Mouse (Mus musculus) CH12.LX (cell line): ENCODE results near the gene Pld3. TPM values are rescaled to one million over a fixed set of nuclear protein-coding genes. Genes with fewer than 3 reads are reported as not detected.

Source experiments
- DNase-seq: peaks from one replicate; pipeline ENCODE4 v3.0.0-alpha.2; 2013; ENCODE audit errors: extremely low read depth
- H3K27ac ChIP-seq: 2 replicates; pipeline ENCODE4 v1.5.1; 2012; ENCODE audit warnings: low read depth, mild to moderate bottlenecking, control low read depth, moderate library complexity; ENCODE audit not compliant: insufficient read depth
- H3K27me3 ChIP-seq: replicated peaks from 2 replicates; pipeline ENCODE3; 2012; ENCODE audit warnings: inconsistent platforms
- H3K36me3 ChIP-seq, 2 experiments: replicated peaks in 1 of 2; 2 replicates each; pipeline versions ENCODE3 to v1.6.1; 2012; ENCODE audit warnings: inconsistent platforms in 1 of 2, low read length in 1 of 2, mild to moderate bottlenecking in 1 of 2, mixed read lengths in 1 of 2, moderate library complexity in 1 of 2; ENCODE audit not compliant: control insufficient read depth in 1 of 2, insufficient read depth in 1 of 2
- H3K4me1 ChIP-seq, 2 experiments: 2 replicates each; pipeline ENCODE4 v1.6.1; 2012; ENCODE audit warnings: inconsistent platforms in 1 of 2, moderate library complexity in 1 of 2; ENCODE audit not compliant: insufficient read depth in 2 of 2, control insufficient read depth in 1 of 2
- H3K4me2 ChIP-seq: 2 replicates; pipeline ENCODE4 v1.6.1; 2012; ENCODE audit warnings: low read depth, mild to moderate bottlenecking, control low read depth; ENCODE audit not compliant: poor library complexity, insufficient read depth, severe bottlenecking
- H3K4me3 ChIP-seq, 3 experiments: fragments of 150-350 bp in 1 of 3; sonication (generic) in 1 of 3; replicated peaks in 1 of 3; 2 replicates each; pipeline versions ENCODE3 to v1.5.1; 2011 to 2012; ENCODE audit warnings: low read depth in 2 of 3, low read length in 2 of 3, mild to moderate bottlenecking in 2 of 3, moderate library complexity in 2 of 3, control low read depth in 1 of 3, improper control_type of control experiment in 1 of 3, inconsistent platforms in 1 of 3, mixed read lengths in 1 of 3; ENCODE audit not compliant: poor library complexity in 1 of 3
- H3K79me2 ChIP-seq: replicated peaks from 2 replicates; pipeline ENCODE4 v1.6.1; 2012; ENCODE audit warnings: mild to moderate bottlenecking, moderate library complexity; ENCODE audit not compliant: control insufficient read depth, poor library complexity, insufficient read depth, severe bottlenecking; ENCODE audit errors: extremely low read depth
- H3K9ac ChIP-seq: 2 replicates; pipeline ENCODE4 v1.6.1; 2012; ENCODE audit warnings: low read depth, mild to moderate bottlenecking, control low read depth, moderate library complexity; ENCODE audit not compliant: insufficient read depth
- H3K9me3 ChIP-seq: replicated peaks from 2 replicates; pipeline ENCODE3; 2012; ENCODE audit warnings: low read length, inconsistent platforms, mixed read lengths
- BHLHE40 ChIP-seq: IDR thresholded peaks from 2 replicates; pipeline ENCODE4 v1.6.1; 2011; ENCODE audit warnings: mild to moderate bottlenecking, low read depth, low read length, improper control_type of control experiment
- CHD1 ChIP-seq: IDR thresholded peaks from 2 replicates; pipeline ENCODE4 v1.6.1; 2012; ENCODE audit warnings: low read depth, low read length, improper control_type of control experiment, inconsistent platforms
- CHD2 ChIP-seq: IDR thresholded peaks from 2 replicates; pipeline ENCODE4 v1.6.1; 2011; ENCODE audit warnings: low read length, improper control_type of control experiment
- CTCF ChIP-seq, 2 experiments: IDR thresholded peaks in 1 of 2; conservative IDR thresholded peaks in 1 of 2; 2 replicates each; pipeline ENCODE4 v1.5.1; 2011 to 2012; ENCODE audit warnings: low read depth in 2 of 2, low read length in 2 of 2, improper control_type of control experiment in 1 of 2, inconsistent platforms in 1 of 2, mild to moderate bottlenecking in 1 of 2, moderate library complexity in 1 of 2
- EP300 ChIP-seq: IDR thresholded peaks from 2 replicates; pipeline ENCODE4 v1.6.1; 2011; ENCODE audit warnings: low read length, improper control_type of control experiment
- ETS1 ChIP-seq: conservative IDR thresholded peaks from 2 replicates; pipeline ENCODE4 v1.6.1; 2012; ENCODE audit warnings: low read depth, mild to moderate bottlenecking, inconsistent platforms, low read length, improper control_type of control experiment, moderate library complexity
- GABPA ChIP-seq: IDR thresholded peaks from 2 replicates; pipeline ENCODE4 v1.6.1; 2012; ENCODE audit warnings: low read depth, low read length, improper control_type of control experiment, inconsistent platforms; ENCODE audit not compliant: insufficient replicate concordance
- IRF4 ChIP-seq: IDR thresholded peaks from 2 replicates; pipeline ENCODE4 v1.6.1; 2014; ENCODE audit warnings: low read depth, mild to moderate bottlenecking, inconsistent platforms, low read length, improper control_type of control experiment
- JUN ChIP-seq: IDR thresholded peaks from 2 replicates; pipeline ENCODE4 v1.6.1; 2011; ENCODE audit warnings: low read depth, mild to moderate bottlenecking, low read length, improper control_type of control experiment, moderate library complexity; ENCODE audit not compliant: insufficient read depth
- JUND ChIP-seq: conservative IDR thresholded peaks from 2 replicates; pipeline ENCODE4 v1.6.1; 2011; ENCODE audit warnings: low read depth, low read length, improper control_type of control experiment
- MAFK ChIP-seq: IDR thresholded peaks from 2 replicates; pipeline ENCODE4 v1.6.1; 2011; ENCODE audit warnings: low read length, improper control_type of control experiment; ENCODE audit not compliant: insufficient replicate concordance
- MAX ChIP-seq: IDR thresholded peaks from 2 replicates; pipeline ENCODE4 v1.6.1; 2011; ENCODE audit warnings: low read length, improper control_type of control experiment
- MAZ ChIP-seq: IDR thresholded peaks from 2 replicates; pipeline ENCODE4 v1.6.1; 2012; ENCODE audit warnings: low read depth, mild to moderate bottlenecking, inconsistent platforms, low read length, improper control_type of control experiment, moderate library complexity
- MEF2A ChIP-seq: IDR thresholded peaks from 2 replicates; pipeline ENCODE4 v1.6.1; 2014; ENCODE audit warnings: low read depth, mild to moderate bottlenecking, inconsistent platforms, low read length, improper control_type of control experiment, borderline replicate concordance
- MXI1 ChIP-seq: IDR thresholded peaks from 2 replicates; pipeline ENCODE4 v1.6.1; 2011; ENCODE audit warnings: mild to moderate bottlenecking, low read depth, low read length, improper control_type of control experiment
- MYC ChIP-seq: IDR thresholded peaks from 2 replicates; pipeline ENCODE4 v1.6.1; 2011; ENCODE audit warnings: low read depth, mild to moderate bottlenecking, improper control_type of control experiment, low read length
- PAX5 ChIP-seq: IDR thresholded peaks from 2 replicates; pipeline ENCODE4 v1.6.1; 2012; ENCODE audit warnings: low read length, inconsistent platforms, mixed read lengths
- POLR2AphosphoS2 ChIP-seq: IDR thresholded peaks from 2 replicates; pipeline ENCODE4 v1.6.1; 2011; ENCODE audit warnings: low read depth, low read length, improper control_type of control experiment
- RCOR1 ChIP-seq: conservative IDR thresholded peaks from 2 replicates; pipeline ENCODE4 v1.6.1; 2012; ENCODE audit warnings: low read depth, mild to moderate bottlenecking, inconsistent platforms, low read length, improper control_type of control experiment
- SIN3A ChIP-seq: IDR thresholded peaks from 2 replicates; pipeline ENCODE4 v1.6.1; 2012; ENCODE audit warnings: low read length, improper control_type of control experiment, inconsistent platforms
- TBP ChIP-seq: conservative IDR thresholded peaks from 2 replicates; pipeline ENCODE4 v1.6.1; 2011; ENCODE audit warnings: low read depth, low read length, improper control_type of control experiment
- TCF12 ChIP-seq: IDR thresholded peaks from 2 replicates; pipeline ENCODE4 v1.6.1; 2014; ENCODE audit warnings: low read depth, mild to moderate bottlenecking, inconsistent platforms, low read length, improper control_type of control experiment
- UBTF ChIP-seq: IDR thresholded peaks from 2 replicates; pipeline ENCODE4 v1.6.1; 2012; ENCODE audit warnings: low read depth, mild to moderate bottlenecking, inconsistent platforms, low read length, improper control_type of control experiment, moderate library complexity
- USF1 ChIP-seq: IDR thresholded peaks from 2 replicates; pipeline ENCODE4 v1.6.1; 2014; ENCODE audit warnings: low read depth, mild to moderate bottlenecking, inconsistent platforms, low read length, improper control_type of control experiment
- ZC3H11A ChIP-seq: IDR thresholded peaks from 2 replicates; pipeline ENCODE4 v1.6.1; 2012; ENCODE audit warnings: low read depth, mild to moderate bottlenecking, inconsistent platforms, low read length, improper control_type of control experiment
- ZKSCAN1 ChIP-seq: IDR thresholded peaks from 2 replicates; pipeline ENCODE4 v1.6.1; 2012; ENCODE audit warnings: low read depth, inconsistent platforms, low read length, improper control_type of control experiment, borderline replicate concordance
- ZMIZ1 ChIP-seq: IDR thresholded peaks from 2 replicates; pipeline ENCODE4 v1.6.1; 2012; ENCODE audit warnings: low read depth, mild to moderate bottlenecking, inconsistent platforms, low read length, improper control_type of control experiment
- ZNF384 ChIP-seq: IDR thresholded peaks from 2 replicates; pipeline ENCODE4 v1.6.1; 2012; ENCODE audit warnings: low read depth, low read length, improper control_type of control experiment, inconsistent platforms
- dilution Hi-C: fragments of 300-500 bp; cut with MboI; formaldehyde crosslinking; loops from 2 replicates; pipeline ENCODE4 v1.14.3; 2020; ENCODE audit warnings: low sequenced_read_pairs; ENCODE audit not compliant: extremely low pct_unique_long_range_greater_than_20kb, extremely low pct_ligation_motif_present
- in situ Hi-C: fragments of 300-500 bp; cut with MboI; formaldehyde crosslinking; loops from 3 replicates; pipeline ENCODE4 v1.14.3; 2019; ENCODE audit warnings: low sequenced_read_pairs, low pct_ligation_motif_present, low pct_unique_long_range_greater_than_20kb, mixed read lengths
- polyA plus RNA-seq: library from polyadenylated mRNA; unstranded; fragments of >175 nt; gene quantifications from 2 replicates; pipeline ENCODE4 v1.2.1, GENCODE M21; 2012; ENCODE audit warnings: low read depth; ENCODE audit not compliant: insufficient read length
- total RNA-seq, 2 experiments: library from RNA; depleted of rRNA; stranded (reverse); fragments of 300-350 nt in 1 of 2; fragments of >200 nt in 1 of 2; gene quantifications; 2 replicates each; pipeline ENCODE4 v1.2.3; 2012 to 2014

Gene Pld3
- total and polyA plus RNA-seq, 3 experiments = 6.0 to 21.1 (median 14.1) TPM

DNA sequence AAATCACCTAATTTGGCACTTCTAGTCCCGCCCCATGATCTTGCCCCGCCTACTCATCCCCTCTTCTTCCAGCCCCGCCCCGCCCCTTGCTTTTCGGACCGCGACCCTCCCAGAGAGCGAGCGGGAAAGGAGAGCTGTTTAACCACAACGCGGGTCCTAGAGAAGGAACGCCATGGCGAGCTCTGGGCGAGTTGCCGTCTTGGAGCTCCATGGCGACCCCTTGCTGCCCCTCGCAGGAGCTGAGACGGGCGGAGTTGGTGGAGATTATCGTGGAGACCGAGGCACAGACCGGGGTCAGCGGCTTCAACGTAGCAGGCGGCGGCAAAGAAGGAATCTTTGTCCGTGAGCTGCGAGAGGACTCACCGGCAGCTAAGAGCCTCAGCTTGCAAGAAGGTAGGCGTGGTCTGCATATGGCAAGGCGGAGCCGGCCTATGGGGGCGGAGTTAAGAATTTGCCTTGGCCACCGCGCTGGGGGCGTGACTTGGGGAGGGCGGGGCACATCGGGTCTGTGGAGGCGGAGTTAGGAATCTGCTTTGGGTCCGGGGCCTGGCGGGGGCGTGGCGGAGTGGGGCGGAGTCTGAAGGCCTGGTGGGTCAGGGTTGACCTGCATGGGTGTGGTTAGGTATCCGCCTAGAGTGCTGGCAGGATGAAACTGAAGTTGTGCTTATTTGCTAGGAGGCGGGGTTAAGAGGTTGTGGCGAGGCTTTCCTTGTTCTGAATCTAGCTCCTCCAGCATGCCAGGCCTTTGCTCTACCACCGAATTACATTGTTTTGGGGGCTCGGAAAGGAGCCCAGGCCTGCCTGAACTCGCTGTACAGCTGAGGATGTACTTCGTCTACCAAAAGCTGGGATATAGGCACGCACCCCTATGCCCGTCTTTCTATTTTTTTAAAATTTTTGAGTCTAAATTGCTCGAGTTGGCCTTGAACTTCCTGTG lies 45.0 kb downstream of the Pld3 start (continued):
- TF ChIP-seq CHD1 = no peak
- TF ChIP-seq ZNF384 = no peak
- no peak for TF ChIP-seq CHD2
- TF ChIP-seq MXI1 = peak; percentile 21
- TF ChIP-seq TBP = peak; percentile 86

GRCm38 (mm10) chr7:27506765-27507370 lies 46.1 kb downstream of the Pld3 start:
- DNase-seq = peak; percentile 91
- H3K27me3 ChIP-seq = no peaks in the 10 kb centered on the region
- dilution Hi-C loops (no loop called here), in situ Hi-C loops (no loop called here)
- no peaks in the 10 kb centered on the region for H3K9me3 ChIP-seq
- no peak overlapping the region for H3K27ac ChIP-seq
- peak overlapping the region; percentile 53 for H3K4me2 ChIP-seq
- 0 out of 2 replicates have a peak, but pooled peaks have one; percentile 31 for TF ChIP-seq ZMIZ1
- peak; percentile 58 for TF ChIP-seq MXI1
- peak; percentile 41; the same call in 1 of the 2 replicates for TF ChIP-seq SIN3A
- TF ChIP-seq MYC = no peak
- 0 out of 2 replicates have a peak, but pooled peaks have one; percentile 49 for TF ChIP-seq MAFK
- no peak for TF ChIP-seq GABPA
- peak; percentile 97 for TF ChIP-seq EP300
- TF ChIP-seq JUN = peak; percentile 53; the same call in 1 of the 2 replicates
- TF ChIP-seq TCF12 = peak; percentile 93
- TF ChIP-seq TBP = 0 out of 2 replicates have a peak, but pooled peaks have one; percentile 29
- TF ChIP-seq CTCF (conservative IDR thresholded peaks at IDR 0.05 in 1 of 2, IDR thresholded peaks at IDR 0.05 in 1 of 2; ENCODE audit: low read depth in 2 of 2, low read length in 2 of 2) = no peak
- TF ChIP-seq ZC3H11A = no peak
- TF ChIP-seq IRF4 = peak; percentile 94
- no peak for TF ChIP-seq POLR2AphosphoS2
- TF ChIP-seq USF1 = no peak
- 0 out of 2 replicates have a peak, but pooled peaks have one; percentile 6 for TF ChIP-seq UBTF
- 0 out of 2 replicates have a peak, but pooled peaks have one; percentile 41 for TF ChIP-seq JUND
- peak; percentile 77 for TF ChIP-seq BHLHE40
- no peak for TF ChIP-seq ZKSCAN1
- peak; percentile 66; the same call in 1 of the 2 replicates for TF ChIP-seq MAX
- no peak for TF ChIP-seq PAX5
- peak; percentile 74; the same call in 1 of the 2 replicates for TF ChIP-seq MEF2A
- peak; percentile 88 for TF ChIP-seq RCOR1
- peak; percentile 48 for TF ChIP-seq ETS1
- TF ChIP-seq MAZ = peak; percentile 60; the same call in 1 of the 2 replicates
- TF ChIP-seq CHD2 = peak; percentile 59; the same call in 1 of the 2 replicates
- H3K9ac ChIP-seq = peak overlapping the region; percentile 3; the same call in 1 of the 2 replicates
- H3K4me1 ChIP-seq = peaks cover 4 to 21% of the 10 kb centered on the region in 2 experiments; a peak in 2 of 4 replicates
- H3K4me3 ChIP-seq = peak overlapping the region in 1 of 3 experiments; percentile 43
- H3K79me2 ChIP-seq = no peaks in the 10 kb centered on the region
- H3K36me3 ChIP-seq = no peaks in the 10 kb centered on the region
